Mouse (Mus musculus) large intestine, adult 2 months (tissue): ENCODE data around the gene Nepro. TPM values are rescaled to one million over a fixed set of nuclear protein-coding genes. Genes with fewer than 3 reads are reported as not detected.

Experiments used
- DNase-seq: peaks from one replicate; pipeline ENCODE4 v3.0.0-alpha.2; 2012; ENCODE audit warnings: low read depth, low spot score
- WGBS: fragments of 180-500 bp; shearing (Covaris S2); methylation state at CpG from one replicate; pipeline ENCODE4 v1.1.7; 2018; 5-methylcytosine and 5-hydroxymethylcytosine counted together
- polyA plus RNA-seq: library from polyadenylated mRNA; depleted of rRNA; stranded (reverse); fragments of >200 nt; gene quantifications from 2 replicates; pipeline ENCODE4 v1.2.3, GENCODE M21; 2012

Gene Nepro
- polyA plus RNA-seq, 1 experiment: 2.5 TPM

DNA sequence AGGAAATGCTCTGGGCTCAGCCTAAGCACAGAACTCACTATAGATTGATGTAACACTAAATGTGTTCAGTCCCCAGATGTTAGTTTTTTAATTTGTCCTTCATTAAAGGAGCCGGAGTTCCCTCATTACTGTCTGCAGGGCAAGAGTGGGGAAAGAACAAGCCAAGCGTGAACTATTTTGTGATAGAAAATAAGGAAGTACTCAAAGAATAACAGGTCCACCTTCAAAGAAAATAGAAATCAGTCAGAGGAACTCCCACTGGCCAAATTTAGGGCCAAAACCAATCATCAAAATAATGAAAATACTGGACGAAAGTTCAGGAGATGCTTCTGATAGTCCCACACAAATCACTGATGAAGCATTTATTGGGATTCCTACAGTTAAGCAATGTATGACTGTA, 22.9 kb upstream of the Nepro start:
- no peak for DNase-seq
- WGBS: 84% methylated on average over 3 of the region's 3 CpGs

DNA sequence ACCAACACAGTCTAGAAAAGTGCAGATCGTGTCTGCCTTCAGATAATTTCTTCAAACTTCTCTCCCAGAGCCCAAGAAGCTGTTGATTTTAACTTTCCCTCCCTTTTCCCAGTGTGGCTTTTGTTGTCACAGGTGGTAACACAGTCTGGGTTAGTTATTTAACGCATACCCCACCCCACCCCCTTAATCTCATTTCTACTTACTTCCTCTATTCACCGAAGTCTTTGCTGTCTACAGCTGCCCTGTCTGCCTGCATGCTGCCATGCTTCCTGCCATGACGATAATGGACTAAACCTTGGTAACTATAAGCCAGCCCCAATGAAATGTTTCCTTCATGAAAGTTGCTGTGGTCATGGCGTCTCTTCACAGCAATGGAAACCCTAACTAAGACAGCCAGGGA, 21.8 kb upstream of the Nepro start:
- no peak for DNase-seq
- WGBS: 34% methylated on average over 5 of the region's 5 CpGs

DNA sequence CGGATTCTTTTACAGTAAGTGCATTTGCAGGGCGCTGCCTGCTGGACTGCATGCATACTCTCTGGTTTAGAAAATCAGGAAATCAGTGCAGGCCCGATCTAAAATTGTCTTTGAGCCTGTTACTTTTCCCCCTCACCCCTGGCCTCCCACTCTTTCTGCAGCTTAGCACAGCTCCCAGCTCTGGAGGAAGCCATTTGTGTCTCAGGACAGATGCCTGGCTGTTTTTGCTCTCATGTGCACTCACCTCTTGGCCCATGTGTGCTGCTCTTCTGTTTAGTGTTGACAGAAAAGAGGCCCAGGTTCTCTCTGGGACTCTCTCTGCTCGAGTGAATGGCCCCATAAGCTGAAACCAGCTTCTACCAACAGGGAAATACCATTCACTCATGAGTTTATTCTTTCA, 20.6 kb upstream of the Nepro start:
- 52% methylated on average over 4 of the region's 4 CpGs for WGBS

DNA sequence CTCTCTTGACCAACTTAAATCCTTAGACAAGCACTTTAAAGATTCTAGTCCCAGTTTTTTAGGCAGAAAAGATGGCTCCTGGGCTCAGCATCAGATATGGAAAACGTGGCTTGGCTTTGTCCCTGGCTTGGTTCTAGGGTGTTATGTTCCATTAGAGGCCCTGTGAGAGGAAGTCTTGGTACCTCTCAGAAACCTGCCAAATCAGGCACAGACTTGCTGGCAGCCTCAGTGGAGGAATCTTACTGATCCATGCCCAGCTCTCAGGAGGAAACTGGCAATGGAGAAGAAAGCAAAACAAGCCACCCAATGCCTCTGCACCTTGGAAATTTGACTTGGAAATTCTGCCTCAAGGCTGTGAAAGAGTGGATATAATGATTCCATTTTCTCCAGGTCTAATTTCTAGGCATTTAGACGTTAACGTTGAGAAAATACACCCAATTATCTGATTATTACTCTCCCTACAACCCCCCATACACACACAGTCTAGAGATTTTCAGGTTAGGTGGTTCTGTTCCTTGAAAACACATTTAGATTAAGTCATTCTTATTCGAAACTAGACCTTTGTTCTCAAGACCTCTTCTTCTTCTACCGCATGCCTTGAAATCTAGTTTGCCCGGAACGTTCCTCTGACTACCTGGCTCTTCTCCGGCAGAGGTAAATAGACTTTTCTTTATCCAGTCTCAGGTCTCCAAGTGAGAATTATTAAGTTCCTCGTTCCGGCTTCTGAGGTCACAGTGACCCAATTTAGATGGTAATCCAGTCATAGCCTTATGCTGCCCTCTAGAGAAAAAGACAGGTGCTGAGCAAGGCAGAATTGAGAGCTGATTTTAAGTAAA, 7.6 kb upstream of the Nepro start:
- WGBS: 18% methylated on average over 10 of the region's 10 CpGs
- DNase-seq: no peak

More for the DNA sequence above, 20.6 kb upstream of the Nepro start:
- no peak for DNase-seq

DNA sequence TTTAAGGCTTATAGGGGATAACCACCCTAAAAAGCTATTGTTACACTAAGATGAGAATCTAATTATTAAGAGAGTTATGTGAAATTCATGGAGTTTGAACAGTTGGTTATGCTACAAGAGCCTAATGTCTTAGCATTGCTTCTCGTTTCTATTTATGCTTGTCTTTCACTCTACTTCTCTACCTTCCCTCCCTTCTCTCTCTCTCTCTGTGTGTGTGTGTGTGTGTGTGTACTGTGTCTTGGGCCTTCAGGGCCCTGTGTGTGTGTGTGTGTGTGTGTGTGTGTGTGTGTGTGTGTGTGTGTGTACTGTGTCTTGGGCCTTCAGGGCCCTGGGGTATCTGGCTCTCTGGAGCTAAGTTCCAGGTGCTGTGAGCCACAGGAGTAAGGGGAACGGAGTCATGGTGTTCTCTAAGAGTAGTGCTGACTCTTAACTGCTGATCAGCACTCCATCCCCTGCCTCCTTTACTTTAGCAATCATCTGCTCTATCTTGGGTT, 6.9 kb upstream of the Nepro start:
- no peak for DNase-seq
- WGBS: 62% methylated on average over 2 of the region's 2 CpGs

DNA sequence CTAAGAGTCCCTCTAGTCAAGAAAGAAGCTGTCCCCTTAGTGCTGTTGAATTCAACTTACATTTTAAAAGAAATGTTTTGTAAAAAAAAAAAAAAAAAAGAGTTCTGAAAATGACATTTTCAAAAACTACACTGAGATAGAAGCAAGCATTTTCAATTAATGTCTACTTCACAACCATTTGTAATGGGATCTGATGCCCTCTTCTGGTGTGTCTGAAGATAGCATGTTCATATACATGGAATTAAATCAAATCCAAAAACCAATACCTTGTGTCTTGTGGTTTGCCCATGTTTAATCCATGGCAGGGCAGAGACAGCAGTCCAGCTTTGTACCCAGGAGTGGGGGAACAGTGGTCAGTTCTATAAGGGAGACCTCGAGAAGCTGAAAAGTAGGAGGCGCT, 6.3 kb upstream of the Nepro start:
- 74% methylated on average over 2 of the region's 2 CpGs for WGBS
- no peak for DNase-seq

DNA sequence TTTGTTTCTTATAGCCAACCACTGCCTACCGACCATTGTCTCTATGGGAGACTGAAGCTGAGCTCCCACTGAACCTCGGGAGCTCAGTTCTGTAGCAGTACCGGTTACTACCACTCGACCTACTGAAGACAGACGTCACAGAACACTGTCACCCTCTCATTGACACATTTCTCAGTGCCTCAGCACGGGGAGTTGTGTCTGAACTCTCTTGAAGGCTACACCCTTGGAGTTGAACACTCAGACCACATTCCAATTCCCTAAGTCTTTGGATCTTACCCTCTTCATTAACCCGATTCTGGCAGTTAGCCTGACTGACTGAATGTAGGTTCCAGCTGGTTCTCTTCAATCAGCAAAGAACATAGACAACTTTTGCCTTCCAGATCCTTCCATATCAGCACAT, 4.8 kb upstream of the Nepro start:
- DNase-seq: no peak

DNA sequence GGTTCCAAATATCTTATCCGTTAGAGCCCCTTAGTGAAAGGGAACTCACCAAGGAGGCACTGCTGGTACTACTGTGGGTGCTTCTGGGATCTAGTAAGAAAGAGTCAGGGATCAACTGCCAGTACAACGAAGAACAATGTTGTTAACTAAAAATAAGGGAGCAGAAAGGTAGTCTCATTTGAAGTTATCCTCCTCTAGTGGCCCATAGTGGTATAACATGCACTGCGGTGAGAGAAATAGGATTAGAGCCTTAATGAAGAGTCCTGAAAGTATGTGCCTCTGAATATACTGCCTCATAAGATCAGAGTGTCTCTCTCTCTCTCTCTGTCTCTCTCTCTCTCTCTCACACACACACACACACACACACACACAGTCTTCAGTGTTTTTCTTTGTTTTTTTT, 3.6 kb upstream of the Nepro start:
- DNase-seq: no peak
- WGBS: 74% methylated on average over 3 of the region's 3 CpGs

More for the DNA sequence above, 4.8 kb upstream of the Nepro start:
- WGBS: 73% methylated on average over 7 of the region's 7 CpGs

DNA sequence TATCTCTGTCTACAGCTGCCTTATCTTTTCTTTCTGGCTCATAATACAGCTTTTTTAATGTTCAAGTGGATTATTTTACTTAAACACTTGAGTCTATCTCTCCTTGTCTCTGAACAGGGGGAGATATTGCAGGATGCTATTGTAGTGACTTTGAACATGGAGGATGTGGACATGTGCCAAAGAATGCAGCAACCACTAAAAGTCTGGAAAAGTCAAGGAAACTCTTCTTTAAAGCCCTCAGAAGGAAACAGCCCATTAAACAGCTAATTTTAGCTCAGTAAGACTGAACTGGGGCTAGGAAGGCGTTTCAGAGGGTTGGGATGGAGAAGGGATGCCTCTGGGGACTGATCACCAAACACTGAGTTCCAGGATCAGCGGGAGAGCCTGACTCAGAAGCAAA, 1.4 kb upstream of the Nepro start:
- no peak for DNase-seq

DNA sequence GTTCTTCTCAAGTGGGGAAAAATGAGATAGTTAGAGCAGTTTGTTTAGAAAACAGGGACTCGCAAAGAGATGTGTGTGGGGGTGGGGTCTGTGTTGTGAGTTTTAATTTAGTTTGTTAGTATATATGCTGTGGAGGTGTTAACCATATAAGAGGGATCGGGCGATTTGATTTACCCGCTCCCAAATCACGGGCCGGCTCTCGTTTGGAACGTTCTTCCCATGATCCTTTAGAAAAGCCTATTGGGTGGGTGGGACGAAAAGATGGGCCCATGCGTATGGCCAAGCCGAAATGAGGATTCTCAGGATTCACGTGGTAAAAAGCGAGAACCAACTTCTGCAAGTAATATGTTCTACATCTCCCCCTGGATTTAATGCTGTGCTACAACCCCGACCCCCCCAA, 746 bp downstream of the Nepro start:
- under 1% methylated on average over 14 of the region's 14 CpGs for WGBS
- no peak for DNase-seq

More for the DNA sequence above, 1.4 kb upstream of the Nepro start:
- 62% methylated on average over 2 of the region's 2 CpGs for WGBS

DNA sequence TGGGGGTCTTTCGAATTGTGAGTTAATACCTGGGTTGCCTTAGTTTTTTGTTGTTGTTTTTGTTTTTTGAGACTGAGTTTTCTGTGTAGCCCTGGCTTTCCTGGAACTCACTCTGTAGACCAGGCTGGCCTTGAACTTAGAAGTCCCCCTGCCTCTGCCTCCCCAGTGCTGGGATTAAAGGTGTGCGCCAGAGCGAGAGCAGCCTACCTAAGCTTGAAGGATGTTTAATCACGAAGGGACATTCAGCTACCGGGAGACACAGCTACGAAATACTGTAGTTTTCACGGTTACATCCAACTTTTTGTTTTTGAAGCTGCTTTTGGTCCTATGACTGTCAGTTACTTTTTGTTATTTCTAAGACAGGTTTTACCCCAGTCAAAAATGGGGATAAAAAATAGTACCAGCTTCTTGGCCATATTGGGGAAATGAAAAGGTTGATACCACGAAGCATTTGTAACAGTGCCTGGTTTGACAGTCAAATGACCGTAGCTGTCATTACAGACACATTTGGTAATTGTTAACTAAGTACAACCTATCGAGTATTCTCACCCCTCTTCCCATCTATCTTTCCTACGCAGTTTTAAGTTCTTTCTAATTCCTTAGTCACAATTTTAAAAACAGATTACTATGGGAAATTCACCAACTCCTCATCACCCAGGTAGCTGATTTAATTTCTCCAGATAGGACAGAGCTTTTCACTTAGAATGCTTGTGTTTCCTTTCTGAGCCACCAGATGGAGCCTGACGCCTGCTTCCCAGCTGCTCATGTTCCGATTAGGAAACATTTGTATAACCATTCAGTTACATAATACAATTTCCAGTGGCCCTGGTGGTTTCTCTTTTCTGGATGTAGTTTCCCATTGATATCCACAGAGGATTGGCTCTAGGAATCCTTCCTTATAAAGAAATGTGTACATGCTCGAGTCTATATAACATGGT, 1.5 kb downstream of the Nepro start:
- DNase-seq: peak; percentile 83

DNA sequence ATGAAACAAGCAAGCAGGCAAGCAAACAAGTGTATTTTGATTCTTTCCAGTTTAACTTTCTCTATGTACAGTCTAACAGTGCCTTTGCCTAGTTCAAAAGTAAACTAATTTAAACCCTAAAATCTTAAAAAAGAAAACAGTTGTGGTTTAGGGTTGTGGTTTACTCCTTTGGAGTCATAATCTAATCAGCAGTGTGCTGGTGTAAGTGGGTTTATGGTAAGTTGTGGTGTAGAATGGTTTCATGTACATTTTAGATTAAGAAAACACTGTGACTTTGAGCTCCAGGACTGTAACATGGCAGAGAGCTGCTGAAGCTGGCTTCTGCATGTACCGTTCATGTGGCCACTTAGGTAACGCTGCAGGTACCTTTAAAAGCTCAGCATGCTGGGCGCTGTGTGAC, 3.4 kb downstream of the Nepro start:
- 92% methylated on average over 3 of the region's 3 CpGs for WGBS
- no peak for DNase-seq

More for the DNA sequence above, 1.5 kb downstream of the Nepro start:
- 15% methylated on average over 14 of the region's 14 CpGs for WGBS

DNA sequence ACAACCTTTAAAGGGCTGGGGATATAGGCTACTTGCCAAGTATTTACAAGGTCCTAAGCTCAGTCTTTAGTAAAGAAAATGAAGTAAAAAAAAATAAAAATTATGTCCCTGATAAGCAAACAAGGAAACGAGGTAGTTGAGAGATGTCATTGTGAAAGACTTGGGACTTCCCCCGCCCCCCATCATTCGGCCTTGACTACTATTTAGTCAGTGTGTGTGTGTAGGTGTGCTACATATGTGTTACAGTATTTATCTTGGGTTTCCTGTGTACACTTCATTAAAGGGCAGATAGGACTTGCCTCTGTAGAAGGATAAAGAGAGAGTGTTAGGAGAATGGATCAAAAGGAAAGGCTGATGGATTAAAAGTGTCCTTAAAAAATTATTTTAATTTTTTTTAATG, 10.0 kb downstream of the Nepro start:
- peak; percentile 19 for DNase-seq
- WGBS: 27% methylated on average over 3 of the region's 3 CpGs

DNA sequence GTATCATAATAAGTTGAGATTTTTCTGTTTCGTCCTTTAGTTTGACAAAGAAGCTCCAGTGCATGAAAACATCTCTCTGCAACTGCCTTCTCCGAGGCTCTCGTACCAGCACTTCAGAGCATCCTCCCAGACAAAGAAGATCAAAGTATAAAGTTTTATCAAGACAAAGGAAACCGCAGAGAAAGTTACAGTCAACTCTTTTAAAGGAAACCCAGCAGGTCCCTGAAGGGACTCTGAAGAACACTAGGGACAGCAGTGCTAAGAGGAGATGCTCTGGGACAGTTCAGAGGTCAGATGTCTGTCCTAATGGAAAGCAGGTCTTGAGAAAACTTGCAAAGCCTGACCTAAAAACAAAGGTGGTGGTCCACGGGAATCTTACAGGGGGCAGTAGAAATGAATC, 11.6 kb downstream of the Nepro start:
- WGBS: 89% methylated on average over 5 of the region's 5 CpGs

DNA sequence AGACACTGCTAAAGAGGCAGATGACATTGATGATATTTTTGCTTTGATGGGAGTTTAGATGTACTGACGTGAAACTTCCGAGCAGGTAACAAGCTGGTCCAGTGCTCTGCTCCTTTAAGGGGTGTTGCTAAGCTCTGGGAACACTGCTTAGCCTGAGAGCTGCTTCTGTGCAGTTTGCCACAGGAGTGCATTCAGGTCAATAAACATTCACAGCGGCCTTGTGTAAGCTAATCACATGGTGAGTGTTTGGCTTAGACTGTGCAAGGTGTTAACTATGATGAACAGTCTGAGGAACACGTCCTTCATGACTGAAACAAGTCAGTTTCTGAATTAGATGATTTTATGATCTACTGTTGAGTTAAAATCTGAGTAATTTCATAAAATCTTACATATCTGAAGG, 12.0 kb downstream of the Nepro start:
- WGBS: 56% methylated on average over 4 of the region's 4 CpGs
- DNase-seq: no peak

More for the DNA sequence above, 11.6 kb downstream of the Nepro start:
- DNase-seq: no peak

DNA sequence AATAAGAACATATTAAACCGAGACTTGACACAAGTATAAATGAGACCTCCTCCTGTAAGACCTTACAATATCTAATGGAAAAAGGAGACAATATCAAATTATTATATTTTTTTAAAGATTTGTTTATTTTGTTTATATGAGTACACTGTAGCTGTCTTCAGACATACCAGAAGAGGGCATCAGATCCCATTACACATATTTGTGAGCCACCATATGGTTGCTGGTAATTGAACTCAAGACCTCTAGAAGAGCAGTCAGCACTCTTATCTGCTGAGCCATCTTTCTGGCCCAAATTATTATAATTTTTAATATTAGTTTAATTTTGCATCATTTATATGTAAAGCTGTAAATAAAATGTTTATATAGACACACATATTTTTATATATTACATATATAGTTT, 18.7 kb downstream of the Nepro start:
- WGBS: 89% methylated on average over 1 of the region's 1 CpGs
- DNase-seq: no peak

DNA sequence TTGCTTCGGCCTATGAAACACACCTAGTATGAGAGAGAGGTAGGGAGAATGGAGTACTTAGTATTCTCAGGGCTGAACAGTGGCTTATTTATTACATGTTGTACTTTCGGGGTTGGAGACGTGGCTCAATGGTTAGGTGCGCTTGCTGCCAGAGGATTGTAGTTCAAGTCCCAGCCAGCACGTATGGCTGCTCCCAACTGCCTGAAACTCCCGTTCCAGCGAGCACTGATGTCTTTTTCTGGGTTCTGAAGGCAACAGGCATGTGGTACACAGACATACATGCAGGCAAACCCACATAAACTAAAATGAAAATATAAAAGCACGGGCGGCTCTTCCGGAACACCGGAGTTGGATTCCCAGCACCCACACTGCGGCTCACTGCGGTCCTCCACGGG, 21.4 kb downstream of the Nepro start:
- peak; percentile 13 for DNase-seq
- WGBS: 4% methylated on average over 14 of the region's 14 CpGs

DNA sequence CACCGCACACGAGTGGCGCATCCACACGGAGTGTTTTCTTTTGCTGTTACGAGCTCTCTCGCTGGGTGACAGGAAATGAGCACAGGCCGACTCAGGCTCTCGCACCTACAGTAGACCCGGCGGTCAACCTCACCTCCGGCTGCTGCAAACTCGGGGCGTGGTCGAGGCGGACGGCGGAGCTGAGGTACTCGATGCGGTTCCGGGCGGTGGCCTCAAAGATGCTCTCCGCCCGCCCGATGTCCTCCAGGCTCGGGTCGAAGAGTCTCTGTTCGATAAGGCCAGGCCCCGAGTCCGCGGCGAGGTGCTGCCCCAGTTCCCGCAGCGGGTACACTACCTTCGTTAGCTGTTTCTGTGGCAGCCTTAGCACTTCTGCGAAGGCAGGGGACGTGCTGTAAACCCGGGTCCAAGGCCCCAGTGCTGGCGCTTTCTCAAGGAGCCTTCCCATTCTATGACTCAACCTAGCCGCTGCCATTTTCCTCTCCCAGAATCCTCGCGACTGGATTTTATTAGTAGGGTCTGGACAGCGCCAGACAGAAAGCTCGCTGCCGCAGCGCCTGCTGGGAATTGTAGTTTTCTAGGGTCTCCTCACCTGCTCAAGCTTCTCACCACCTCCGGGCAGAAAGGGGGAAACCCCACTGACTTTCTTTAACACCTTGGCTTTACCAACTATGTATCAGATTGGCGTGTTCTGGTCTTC, 21.9 kb downstream of the Nepro start, which contains the start of gene Gtpbp8:
Gene Gtpbp8, minus strand, starts transcription at position 498 of the 697 bp plus-strand sequence.
- DNase-seq: peak; percentile 92
- under 1% methylated on average over 47 of the region's 47 CpGs for WGBS

DNA sequence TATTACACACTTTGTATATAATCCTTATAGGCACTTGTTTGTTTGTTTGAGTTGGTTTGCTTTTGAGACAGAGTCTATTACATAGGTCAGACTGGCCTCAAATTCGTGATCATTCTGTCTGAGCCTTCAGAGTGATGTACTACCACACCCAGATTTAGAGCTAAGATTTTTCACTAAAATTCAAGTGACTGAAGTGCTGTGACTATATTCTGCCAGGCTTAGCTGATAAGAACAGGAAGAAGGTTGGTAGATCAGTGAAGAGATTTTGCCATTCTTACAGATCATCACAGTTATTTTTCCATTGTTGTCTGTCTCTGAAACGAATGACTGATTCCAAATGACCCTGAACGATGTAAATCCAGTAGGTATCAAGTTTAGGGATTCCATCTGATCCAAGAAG, 23.9 kb downstream of the Nepro start:
- 40% methylated on average over 3 of the region's 3 CpGs for WGBS
- no peak for DNase-seq

DNA sequence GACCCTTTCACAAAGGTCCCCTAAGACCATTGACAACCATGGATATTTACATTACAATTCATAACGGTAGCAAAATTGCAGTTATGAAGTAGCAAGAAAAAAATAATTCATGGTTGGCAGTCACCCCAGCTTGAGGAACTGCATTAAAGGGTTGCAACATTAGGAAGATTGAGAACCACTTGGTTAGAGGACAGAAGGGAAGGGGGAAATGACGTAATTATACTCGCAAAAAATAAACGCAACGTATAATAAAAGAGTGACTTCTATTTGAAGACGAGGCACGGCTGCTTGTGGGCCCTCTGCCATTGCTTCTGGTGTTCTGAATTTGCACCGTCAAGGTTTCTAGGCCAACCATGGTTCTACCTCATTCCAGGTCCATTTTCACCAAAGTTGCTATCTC, 33.6 kb downstream of the Nepro start:
- 34% methylated on average over 8 of the region's 8 CpGs for WGBS

More for the DNA sequence above, 33.6 kb downstream of the Nepro start:
- DNase-seq: no peak
